Mouse (Mus musculus): ENCODE measurements at regions not wholly inside any gene's neighbourhood (a gene's known extent, or its start where the extent isn't known, plus 50 kb on each side); places are given as distances from the start of the nearest gene placed in this dataset.
A peak's percentile ranks its signal among the peaks of the same experiment; 100 is the strongest.

- H3K36me3 ChIP-seq (ENCODE audit: control insufficient read depth, insufficient read depth, low read length), result no peaks in the 10 kb centered on the region
- no peak overlapping the region for H3K4me2 ChIP-seq (ENCODE audit: low read length)
- no peak overlapping the region for H3K27ac ChIP-seq (ENCODE audit: low read depth, low read length)
- peaks cover 14% of the 10 kb centered on the region for H3K4me1 ChIP-seq (ENCODE audit: control insufficient read depth, insufficient read depth, low read depth, low read length)
- no peaks in the 10 kb centered on the region for H3K9me3 ChIP-seq (ENCODE audit: control insufficient read depth, low read length)
- peaks cover 42% of the 10 kb centered on the region for H3K27me3 ChIP-seq (replicated peaks; ENCODE audit: control insufficient read depth, insufficient read depth, low read length)
- H3K9ac ChIP-seq (ENCODE audit: low read depth, low read length), result no peak overlapping the region
- no peak for ATAC-seq
- H3K4me3 ChIP-seq (ENCODE audit: low read length), result no peak overlapping the region
- WGBS, result 43% methylated on average over 14 of the region's 14 CpGs
Measured at GRCm38 (mm10) chr17:85801079-85801605, 113.1 kb upstream of the Six2 start.

GRCm38 (mm10) chr17:85800357-85801078 is 112.4 kb upstream of the Six2 start:
- Histone ChIP-seq H3K4me1 (ENCODE audit: control insufficient read depth, insufficient read depth, low read depth, low read length) (peaks cover 14% of the 10 kb centered on the region), H3K27ac (ENCODE audit: low read depth, low read length) (no peak overlapping the region), H3K4me2 (ENCODE audit: low read length) (peak overlapping the region; percentile 82), H3K36me3 (ENCODE audit: control insufficient read depth, insufficient read depth, low read length) (no peaks in the 10 kb centered on the region), H3K4me3 (ENCODE audit: low read length) (peak overlapping the region; percentile 43), H3K27me3 (replicated peaks; ENCODE audit: control insufficient read depth, insufficient read depth, low read length) (peaks cover 42% of the 10 kb centered on the region), H3K9ac (ENCODE audit: low read depth, low read length) (peak overlapping the region; percentile 57), H3K9me3 (ENCODE audit: control insufficient read depth, low read length) (no peaks in the 10 kb centered on the region)
- WGBS, result 3% methylated on average over 44 of the region's 44 CpGs
- no peak for ATAC-seq

GRCm38 (mm10) chr17:85799865-85800356 is 111.8 kb upstream of the Six2 start:
- no peaks in the 10 kb centered on the region for H3K9me3 ChIP-seq (ENCODE audit: control insufficient read depth, low read length)
- peaks cover 42% of the 10 kb centered on the region for H3K27me3 ChIP-seq (replicated peaks; ENCODE audit: control insufficient read depth, insufficient read depth, low read length)
- peak overlapping the region; percentile 82 for H3K4me2 ChIP-seq (ENCODE audit: low read length)
- no peak for ATAC-seq
- H3K36me3 ChIP-seq (ENCODE audit: control insufficient read depth, insufficient read depth, low read length), result no peaks in the 10 kb centered on the region
- H3K27ac ChIP-seq (ENCODE audit: low read depth, low read length), result no peak overlapping the region
- H3K4me1 ChIP-seq (ENCODE audit: control insufficient read depth, insufficient read depth, low read depth, low read length), result peaks cover 14% of the 10 kb centered on the region
- H3K9ac ChIP-seq (ENCODE audit: low read depth, low read length), result peak overlapping the region; percentile 57
- H3K4me3 ChIP-seq (ENCODE audit: low read length), result peak overlapping the region; percentile 43
- WGBS, result 2% methylated on average over 34 of the region's 34 CpGs

- Histone ChIP-seq H3K4me2 (ENCODE audit: low read length) (peak overlapping the region; percentile 82), H3K27ac (ENCODE audit: low read depth, low read length) (no peak overlapping the region), H3K9me3 (ENCODE audit: control insufficient read depth, low read length) (no peaks in the 10 kb centered on the region), H3K27me3 (replicated peaks; ENCODE audit: control insufficient read depth, insufficient read depth, low read length) (peaks cover 42% of the 10 kb centered on the region), H3K36me3 (ENCODE audit: control insufficient read depth, insufficient read depth, low read length) (no peaks in the 10 kb centered on the region), H3K9ac (ENCODE audit: low read depth, low read length) (no peak overlapping the region; the same call in 1 of the 2 replicates), H3K4me1 (ENCODE audit: control insufficient read depth, insufficient read depth, low read depth, low read length) (peaks cover 14% of the 10 kb centered on the region), H3K4me3 (ENCODE audit: low read length) (peak overlapping the region; percentile 43)
- WGBS, result 3% methylated on average over 22 of the region's 22 CpGs
- no peak for ATAC-seq
Measured at GRCm38 (mm10) chr17:85799081-85799864, 111.2 kb upstream of the Six2 start.

GRCm38 (mm10) chr17:85797755-85798154 is 109.7 kb upstream of the Six2 start:
- Histone ChIP-seq H3K27ac (ENCODE audit: low read depth, low read length) (no peak overlapping the region), H3K4me3 (ENCODE audit: low read length) (no peak overlapping the region), H3K9ac (ENCODE audit: low read depth, low read length) (no peak overlapping the region), H3K4me2 (ENCODE audit: low read length) (no peak overlapping the region), H3K27me3 (replicated peaks; ENCODE audit: control insufficient read depth, insufficient read depth, low read length) (peaks cover 32% of the 10 kb centered on the region), H3K36me3 (ENCODE audit: control insufficient read depth, insufficient read depth, low read length) (no peaks in the 10 kb centered on the region), H3K9me3 (ENCODE audit: control insufficient read depth, low read length) (no peaks in the 10 kb centered on the region), H3K4me1 (ENCODE audit: control insufficient read depth, insufficient read depth, low read depth, low read length) (peaks cover 14% of the 10 kb centered on the region)
- no peak for ATAC-seq
- 78% methylated on average over 5 of the region's 5 CpGs for WGBS

- peaks cover 18% of the 10 kb centered on the region for H3K27me3 ChIP-seq (replicated peaks; ENCODE audit: control insufficient read depth, insufficient read depth, low read length)
- no peaks in the 10 kb centered on the region for H3K9me3 ChIP-seq (ENCODE audit: control insufficient read depth, low read length)
- H3K4me2 ChIP-seq (ENCODE audit: low read length), result no peak overlapping the region
- H3K4me3 ChIP-seq (ENCODE audit: low read length), result no peak overlapping the region
- 74% methylated on average over 5 of the region's 5 CpGs for WGBS
- no peak overlapping the region for H3K9ac ChIP-seq (ENCODE audit: low read depth, low read length)
- peaks cover 13% of the 10 kb centered on the region for H3K4me1 ChIP-seq (ENCODE audit: control insufficient read depth, insufficient read depth, low read depth, low read length)
- H3K36me3 ChIP-seq (ENCODE audit: control insufficient read depth, insufficient read depth, low read length), result no peaks in the 10 kb centered on the region
- ATAC-seq, result no peak
- no peak overlapping the region for H3K27ac ChIP-seq (ENCODE audit: low read depth, low read length)
Measured at GRCm38 (mm10) chr17:85795820-85796219, 107.7 kb upstream of the Six2 start.

GRCm38 (mm10) chr17:85785625-85786294 is 97.7 kb upstream of the Six2 start:
- no peaks in the 10 kb centered on the region for H3K36me3 ChIP-seq (ENCODE audit: control insufficient read depth, insufficient read depth, low read length)
- no peak overlapping the region for H3K4me3 ChIP-seq (ENCODE audit: low read length)
- no peak overlapping the region for H3K4me2 ChIP-seq (ENCODE audit: low read length)
- H3K27me3 ChIP-seq (replicated peaks; ENCODE audit: control insufficient read depth, insufficient read depth, low read length), result no peaks in the 10 kb centered on the region
- H3K27ac ChIP-seq (ENCODE audit: low read depth, low read length), result no peak overlapping the region
- H3K9ac ChIP-seq (ENCODE audit: low read depth, low read length), result no peak overlapping the region; the same call in 1 of the 2 replicates
- no peak for ATAC-seq
- 59% methylated on average over 13 of the region's 13 CpGs for WGBS
- H3K4me1 ChIP-seq (ENCODE audit: control insufficient read depth, insufficient read depth, low read depth, low read length), result no peaks in the 10 kb centered on the region
- no peaks in the 10 kb centered on the region for H3K9me3 ChIP-seq (ENCODE audit: control insufficient read depth, low read length)

GRCm38 (mm10) chr17:85780477-85780876 is 92.4 kb upstream of the Six2 start:
- WGBS, result 91% methylated on average over 10 of the region's 10 CpGs
- H3K9me3 ChIP-seq (ENCODE audit: control insufficient read depth, low read length), result no peaks in the 10 kb centered on the region
- no peak for ATAC-seq

More at GRCm38 (mm10) chr17:85780477-85780876, 92.4 kb upstream of the Six2 start:
- Histone ChIP-seq H3K27ac (ENCODE audit: low read depth, low read length) (no peak overlapping the region), H3K4me2 (ENCODE audit: low read length) (no peak overlapping the region), H3K27me3 (replicated peaks; ENCODE audit: control insufficient read depth, insufficient read depth, low read length) (no peaks in the 10 kb centered on the region), H3K4me3 (ENCODE audit: low read length) (no peak overlapping the region), H3K9ac (ENCODE audit: low read depth, low read length) (no peak overlapping the region), H3K4me1 (ENCODE audit: control insufficient read depth, insufficient read depth, low read depth, low read length) (peaks cover 2% of the 10 kb centered on the region; the same call in 1 of the 2 replicates), H3K36me3 (ENCODE audit: control insufficient read depth, insufficient read depth, low read length) (no peaks in the 10 kb centered on the region)

Measured in hindbrain, embryonic 16.5 days (tissue).